Mouse (Mus musculus) limb, embryonic 13.5 days (tissue): ENCODE results near the gene Zc3hav1. TPM values are rescaled to one million over a fixed set of nuclear protein-coding genes. Genes with fewer than 3 reads are reported as not detected.
A peak's percentile ranks its signal among the peaks of the same experiment; 100 is the strongest.
"Not testable (repeated sequence)": the region's sequence is repeated elsewhere in the genome, so short reads cannot be mapped to it uniquely, and the experiment has no call there.

Source experiments
- ATAC-seq: fragments of 200-750 bp; cut with Nextera tagmentation; 2 replicates; pipeline ENCODE4 v1.8.0; 2017; ENCODE audit warnings: low read depth, moderate number of reproducible peaks, moderate TSS enrichment; ENCODE audit not compliant: low FRiP score
- H3K27ac ChIP-seq: fragments of 300-500 bp; sonication (generic); 2 replicates; pipeline ENCODE4 v1.5.1; 2015; ENCODE audit warnings: inconsistent platforms, mild to moderate bottlenecking, moderate library complexity
- H3K27me3 ChIP-seq: fragments of 300-500 bp; sonication (generic); 2 replicates; pipeline ENCODE4 v1.6.1; 2015; ENCODE audit warnings: mild to moderate bottlenecking, inconsistent platforms
- H3K36me3 ChIP-seq: fragments of 300-500 bp; sonication (generic); 2 replicates; pipeline ENCODE4 v1.6.1; 2015; ENCODE audit warnings: inconsistent platforms, mild to moderate bottlenecking, moderate library complexity
- H3K4me1 ChIP-seq: fragments of 300-500 bp; sonication (generic); 2 replicates; pipeline ENCODE4 v1.6.1; 2015; ENCODE audit warnings: inconsistent platforms
- H3K4me2 ChIP-seq: fragments of 300-500 bp; sonication (generic); replicated peaks from 2 replicates; pipeline ENCODE4 v1.6.1; 2015; ENCODE audit warnings: inconsistent platforms, mild to moderate bottlenecking, moderate library complexity
- H3K4me3 ChIP-seq: fragments of 300-500 bp; sonication (generic); 2 replicates; pipeline ENCODE4 v1.5.1; 2015; ENCODE audit warnings: moderate library complexity, mild to moderate bottlenecking, inconsistent platforms
- H3K9ac ChIP-seq: fragments of 300-500 bp; sonication (generic); 2 replicates; pipeline ENCODE4 v1.6.1; 2015; ENCODE audit warnings: mild to moderate bottlenecking, inconsistent platforms
- H3K9me3 ChIP-seq: fragments of 300-500 bp; sonication (generic); 2 replicates; pipeline ENCODE4 v1.6.1; 2016; ENCODE audit warnings: inconsistent platforms
- WGBS: fragments of 180-500 bp; shearing (Covaris S2); methylation state at CpG from one replicate; pipeline ENCODE4 v1.1.7; 2015; 5-methylcytosine and 5-hydroxymethylcytosine counted together
- polyA plus RNA-seq: library from polyadenylated mRNA; unstranded; fragments of >200 nt; fragmentation: Nextera tagmentation; extraction: Ambion mirVana; gene quantifications from 2 replicates; pipeline ENCODE4 v1.2.1, GENCODE M21; 2015

The Zc3hav1 gene
- polyA plus RNA-seq, 1 experiment from 2014 or later: 2.9 TPM

GRCm38 (mm10) chr6:38359044-38359735 lies 4.8 kb upstream of the Zc3hav1 start:
- not testable (repeated sequence) for H3K36me3 ChIP-seq, ATAC-seq, H3K9me3 ChIP-seq, H3K4me1 ChIP-seq, H3K4me2 ChIP-seq, H3K27ac ChIP-seq, H3K9ac ChIP-seq, H3K4me3 ChIP-seq
- 88% methylated on average over 11 of the region's 11 CpGs for WGBS
- H3K27me3 ChIP-seq: peaks cover 42% of the 10 kb centered on the region

GRCm38 (mm10) chr6:38358253-38359027 lies 4.0 kb upstream of the Zc3hav1 start:
- Histone ChIP-seq H3K27me3 (peaks cover 49% of the 10 kb centered on the region), H3K4me3 (no peak overlapping the region), H3K27ac (no peak overlapping the region), H3K9ac (no peak overlapping the region), H3K9me3 (no peaks in the 10 kb centered on the region), H3K4me1 (peaks cover 8% of the 10 kb centered on the region; the same call in 1 of the 2 replicates), H3K36me3 (no peaks in the 10 kb centered on the region), H3K4me2 (no peak overlapping the region)
- 70% methylated on average over 8 of the region's 8 CpGs for WGBS
- ATAC-seq: no peak

- peaks cover 10% of the 10 kb centered on the region; the same call in 1 of the 2 replicates for H3K4me1 ChIP-seq
- H3K36me3 ChIP-seq: no peaks in the 10 kb centered on the region
- H3K27ac ChIP-seq: no peak overlapping the region
- 66% methylated on average over 5 of the region's 5 CpGs for WGBS
- ATAC-seq: no peak
- peaks cover 56% of the 10 kb centered on the region for H3K27me3 ChIP-seq
- no peaks in the 10 kb centered on the region for H3K9me3 ChIP-seq
- no peak overlapping the region for H3K9ac ChIP-seq
- no peak overlapping the region for H3K4me3 ChIP-seq
- no peak overlapping the region for H3K4me2 ChIP-seq
Observed at GRCm38 (mm10) chr6:38357603-38358252, 3.3 kb upstream of the Zc3hav1 start.

- not testable (repeated sequence) for H3K4me3 ChIP-seq, H3K4me2 ChIP-seq, H3K4me1 ChIP-seq, H3K9ac ChIP-seq, H3K27ac ChIP-seq, ATAC-seq, H3K9me3 ChIP-seq, H3K36me3 ChIP-seq
- H3K27me3 ChIP-seq: peaks cover 65% of the 10 kb centered on the region
- 83% methylated on average over 15 of the region's 15 CpGs for WGBS
Observed at GRCm38 (mm10) chr6:38356661-38357433, 2.4 kb upstream of the Zc3hav1 start.

- WGBS: 12% methylated on average over 7 of the region's 7 CpGs
- Histone ChIP-seq H3K4me2 (no peak overlapping the region), H3K9ac (no peak overlapping the region), H3K36me3 (no peaks in the 10 kb centered on the region), H3K4me3 (no peak overlapping the region), H3K27me3 (peaks cover 73% of the 10 kb centered on the region), H3K27ac (no peak overlapping the region), H3K9me3 (no peaks in the 10 kb centered on the region), H3K4me1 (peaks cover 10% of the 10 kb centered on the region; the same call in 1 of the 2 replicates)
- no peak for ATAC-seq
Observed at GRCm38 (mm10) chr6:38355862-38356261, 1.5 kb upstream of the Zc3hav1 start.

- WGBS: 1% methylated on average over 8 of the region's 8 CpGs
- no peaks in the 10 kb centered on the region for H3K36me3 ChIP-seq
- H3K4me2 ChIP-seq: peak overlapping the region; percentile 74; the same call in 1 of the 2 replicates
- H3K4me3 ChIP-seq: peak overlapping the region; percentile 61
- no peak overlapping the region for H3K27ac ChIP-seq
- H3K27me3 ChIP-seq: peaks cover 78% of the 10 kb centered on the region
- H3K9ac ChIP-seq: no peak overlapping the region
- peaks cover 10% of the 10 kb centered on the region; the same call in 1 of the 2 replicates for H3K4me1 ChIP-seq
- H3K9me3 ChIP-seq: no peaks in the 10 kb centered on the region
- ATAC-seq: no peak
Observed at GRCm38 (mm10) chr6:38355354-38355823, 986 bp upstream of the Zc3hav1 start.

- H3K4me2 ChIP-seq: peak overlapping the region; percentile 74
- no peaks in the 10 kb centered on the region for H3K9me3 ChIP-seq
- peaks cover 10% of the 10 kb centered on the region; the same call in 1 of the 2 replicates for H3K4me1 ChIP-seq
- H3K9ac ChIP-seq: peak overlapping the region; percentile 61
- peak overlapping the region; percentile 61 for H3K4me3 ChIP-seq
- no peak overlapping the region for H3K27ac ChIP-seq
- H3K36me3 ChIP-seq: no peaks in the 10 kb centered on the region
- peaks cover 82% of the 10 kb centered on the region for H3K27me3 ChIP-seq
- peak; percentile 30; the same call in 1 of the 2 replicates for ATAC-seq
- 2% methylated on average over 20 of the region's 20 CpGs for WGBS
Observed at GRCm38 (mm10) chr6:38354723-38355353, 435 bp upstream of the Zc3hav1 start.

GRCm38 (mm10) chr6:38353181-38353580 lies 1.2 kb downstream of the Zc3hav1 start:
- no peaks in the 10 kb centered on the region for H3K36me3 ChIP-seq
- H3K9me3 ChIP-seq: no peaks in the 10 kb centered on the region
- peak overlapping the region; percentile 61 for H3K4me3 ChIP-seq
- no peak overlapping the region for H3K9ac ChIP-seq
- peak overlapping the region; percentile 74 for H3K4me2 ChIP-seq
- peaks cover 10% of the 10 kb centered on the region; the same call in 1 of the 2 replicates for H3K4me1 ChIP-seq
- H3K27ac ChIP-seq: no peak overlapping the region
- WGBS: 8% methylated on average over 13 of the region's 13 CpGs
- ATAC-seq: no peak
- peaks cover 82% of the 10 kb centered on the region for H3K27me3 ChIP-seq

- Histone ChIP-seq H3K9me3 (no peaks in the 10 kb centered on the region), H3K36me3 (no peaks in the 10 kb centered on the region), H3K4me2 (0 out of 2 replicates have a peak overlapping the region, but pooled peaks have one; percentile 5), H3K4me3 (peak overlapping the region; percentile 61), H3K27me3 (peaks cover 75% of the 10 kb centered on the region), H3K27ac (no peak overlapping the region), H3K4me1 (peaks cover 10% of the 10 kb centered on the region; the same call in 1 of the 2 replicates), H3K9ac (no peak overlapping the region)
- ATAC-seq: no peak
- 8% methylated on average over 10 of the region's 10 CpGs for WGBS
Observed at GRCm38 (mm10) chr6:38352451-38352850, 2.0 kb downstream of the Zc3hav1 start.

- H3K27ac ChIP-seq: no peak overlapping the region
- no peak overlapping the region for H3K4me3 ChIP-seq
- WGBS: 48% methylated on average over 4 of the region's 4 CpGs
- H3K27me3 ChIP-seq: peaks cover 69% of the 10 kb centered on the region
- ATAC-seq: no peak
- peaks cover 10% of the 10 kb centered on the region; the same call in 1 of the 2 replicates for H3K4me1 ChIP-seq
- H3K36me3 ChIP-seq: no peaks in the 10 kb centered on the region
- no peak overlapping the region for H3K9ac ChIP-seq
- H3K4me2 ChIP-seq: no peak overlapping the region
- no peaks in the 10 kb centered on the region for H3K9me3 ChIP-seq
Observed at GRCm38 (mm10) chr6:38351930-38352329, 2.5 kb downstream of the Zc3hav1 start.

GRCm38 (mm10) chr6:38349806-38350205 lies 4.6 kb downstream of the Zc3hav1 start:
- Histone ChIP-seq H3K27me3 (peaks cover 49% of the 10 kb centered on the region), H3K4me2 (no peak overlapping the region), H3K27ac (no peak overlapping the region), H3K4me1 (peaks cover 10% of the 10 kb centered on the region; the same call in 1 of the 2 replicates), H3K4me3 (no peak overlapping the region), H3K9me3 (no peaks in the 10 kb centered on the region), H3K9ac (no peak overlapping the region), H3K36me3 (no peaks in the 10 kb centered on the region)
- 77% methylated on average over 9 of the region's 9 CpGs for WGBS
- no peak for ATAC-seq
